ENCODE assay signal across 10 mouse cellular contexts in genomic region chr9:120496691-120497090, GRCm38 (mm10). TPM values are rescaled to one million over a fixed set of nuclear protein-coding genes. Genes with fewer than 3 reads are reported as not detected.
DNase-seq lines count a peak whose midpoint lies in the region; ATAC-seq lines count a peak whose summit lies in the region.
"Had no signal": no experiment of that assay in that cellular context is flagged by ENCODE, and none has a peak within 500 bp of the region (broad histone marks: within the 10 kb centered on the region; RNA-seq: fewer than 3 reads in every experiment).

No protein-coding gene starts in this region.

- no peaks in the 10 kb centered on the region for H3K9me3 ChIP-seq in liver, embryonic 12.5 days (replicated peaks)
- no peaks in the 10 kb centered on the region for H3K9me3 ChIP-seq in embryonic facial prominence, embryonic 11.5 days (replicated peaks; ENCODE audit: control insufficient read depth, low read length)
- H3K9me3 ChIP-seq in stomach, embryonic 16.5 days (replicated peaks; ENCODE audit: control insufficient read depth, low read length), result no peaks in the 10 kb centered on the region
- H3K9me3 ChIP-seq: embryonic facial prominence, embryonic 15.5 days; neural tube, embryonic 13.5 days had no signal

- peaks cover 37% of the 10 kb centered on the region for H3K36me3 ChIP-seq in liver, embryonic 12.5 days
- peaks cover 4% of the 10 kb centered on the region for H3K36me3 ChIP-seq in embryonic facial prominence, embryonic 11.5 days (replicated peaks; ENCODE audit: control insufficient read depth, insufficient read depth, low read depth, low read length)
- peaks cover 17% of the 10 kb centered on the region for H3K36me3 ChIP-seq in stomach, embryonic 16.5 days (ENCODE audit: control insufficient read depth, insufficient read depth, low read length)

- intact Hi-C loops in heart, postnatal 14 days (cut with DNase I), result loop anchor here (1.0 to 10.0 kb wide), 4 partner anchors 62 to 878 kb away; no protein-coding TSS in a partner anchor

- peaks cover 20% of the 10 kb centered on the region for H3K4me1 ChIP-seq in liver, embryonic 12.5 days
- H3K4me1 ChIP-seq in embryonic facial prominence, embryonic 11.5 days (ENCODE audit: control insufficient read depth, insufficient read depth, low read length), result no peaks in the 10 kb centered on the region; the same call in 1 of the 2 replicates
- H3K4me1 ChIP-seq in stomach, embryonic 16.5 days (ENCODE audit: control insufficient read depth, insufficient read depth, low read length), result peaks cover 9% of the 10 kb centered on the region

- no peak overlapping the region for H3K4me2 ChIP-seq in liver, embryonic 12.5 days
- H3K4me2 ChIP-seq in embryonic facial prominence, embryonic 11.5 days (ENCODE audit: low read depth, low read length), result no peak overlapping the region
- no peak overlapping the region for H3K4me2 ChIP-seq in stomach, embryonic 16.5 days (ENCODE audit: low read depth, low read length)
- H3K4me2 ChIP-seq: embryonic facial prominence, embryonic 15.5 days; neural tube, embryonic 13.5 days had no signal

- DNase-seq in liver, result peak; percentile 56
- DNase-seq in adrenal gland, postnatal 10 days, result peak; percentile 81
- peak; percentile 88 for DNase-seq in embryonic facial prominence, embryonic 11.5 days (ENCODE audit: low spot score)
- DNase-seq in heart, postnatal 14 days, result peak; percentile 63 to 80
- peak; percentile 77 to 80 for DNase-seq in layer of hippocampus, postnatal 14 days (ENCODE audit: low spot score in 2 of 2)
- peak; percentile 83 for DNase-seq in mesoderm, embryonic 11.5 days (ENCODE audit: low read depth, low spot score)

- H3K4me3 ChIP-seq in liver, embryonic 12.5 days, result no peak overlapping the region
- H3K4me3 ChIP-seq in embryonic facial prominence, embryonic 11.5 days (ENCODE audit: low read depth, low read length), result no peak overlapping the region
- no peak overlapping the region for H3K4me3 ChIP-seq in stomach, embryonic 16.5 days (replicated peaks; ENCODE audit: low read length)
- H3K4me3 ChIP-seq: embryonic facial prominence, embryonic 15.5 days; neural tube, embryonic 13.5 days had no signal

- H3K27me3 ChIP-seq in liver, embryonic 12.5 days (replicated peaks), result no peaks in the 10 kb centered on the region
- H3K27me3 ChIP-seq in embryonic facial prominence, embryonic 11.5 days (ENCODE audit: control insufficient read depth, insufficient read depth, low read length), result no peaks in the 10 kb centered on the region
- no peaks in the 10 kb centered on the region for H3K27me3 ChIP-seq in stomach, embryonic 16.5 days (ENCODE audit: control insufficient read depth, insufficient read depth, low read length)
- H3K27me3 ChIP-seq: embryonic facial prominence, embryonic 15.5 days; neural tube, embryonic 13.5 days had no signal

- no peak for ATAC-seq in liver, embryonic 12.5 days
- ATAC-seq in embryonic facial prominence, embryonic 11.5 days (replicated peaks; ENCODE audit: insufficient number of reproducible peaks, low FRiP score, low TSS enrichment, low read depth), result no peak
- ATAC-seq in stomach, embryonic 16.5 days (ENCODE audit: insufficient read depth, low FRiP score), result peak; percentile 48; the same call in 1 of the 2 replicates

- WGBS in liver, embryonic 12.5 days (ENCODE audit: insufficient replicate concordance), result 5% methylated on average over 3 of the region's 3 CpGs
- 7% methylated on average over 3 of the region's 3 CpGs for WGBS in embryonic facial prominence, embryonic 11.5 days
- WGBS in stomach, embryonic 16.5 days, result 3% methylated on average over 3 of the region's 3 CpGs

- H3K27ac ChIP-seq in liver, embryonic 12.5 days, result no peak overlapping the region
- no peak overlapping the region for H3K27ac ChIP-seq in embryonic facial prominence, embryonic 11.5 days (replicated peaks; ENCODE audit: low read depth, low read length)
- no peak overlapping the region for H3K27ac ChIP-seq in stomach, embryonic 16.5 days (ENCODE audit: low read length)
- H3K27ac ChIP-seq: embryonic facial prominence, embryonic 15.5 days; neural tube, embryonic 13.5 days had no signal

- no peak overlapping the region for H3K9ac ChIP-seq in liver, embryonic 12.5 days
- no peak overlapping the region for H3K9ac ChIP-seq in embryonic facial prominence, embryonic 11.5 days (replicated peaks; ENCODE audit: low read length)
- H3K9ac ChIP-seq in stomach, embryonic 16.5 days (ENCODE audit: low read length), result no peak overlapping the region
- H3K9ac ChIP-seq: embryonic facial prominence, embryonic 15.5 days; neural tube, embryonic 13.5 days had no signal

RNA-seq across cellular contexts. Expression of gene Eif1b, which starts 4.7 kb away (rescaled TPM):
- 110 and 116 TPM in 2 replicates for polyA plus RNA-seq in liver, embryonic 12.5 days (2016; fragmentation: Nextera tagmentation; extraction: Ambion mirVana)
- 10 to 100 TPM; 46.2 to 51.3 TPM for total RNA-seq in adrenal gland, postnatal 10 days (2021)
- polyA plus RNA-seq in embryonic facial prominence, embryonic 11.5 days (2014; fragmentation: Nextera tagmentation; extraction: Ambion mirVana), result 245 and 261 TPM in 2 replicates
- total RNA-seq in heart, postnatal 14 days (2021), result 10 to 100 TPM; 53.1 to 58.3 TPM
- total RNA-seq in layer of hippocampus, postnatal 14 days (2021), result 100 to 1,000 TPM; 197 to 222 TPM
- polyA plus RNA-seq in stomach, embryonic 16.5 days (2015; fragmentation: Nextera tagmentation; extraction: Ambion mirVana), result 129 and 138 TPM in 2 replicates

RNA-seq across cellular contexts. Expression of gene Entpd3, which starts 42.9 kb away (rescaled TPM):
- polyA plus RNA-seq in liver, embryonic 12.5 days (2016; fragmentation: Nextera tagmentation; extraction: Ambion mirVana), result 0.05 TPM in 1 of 2 replicates, not detected in the other
- 1 to 10 TPM in 1 of 2 experiments, under 1 TPM in 1; 0.87 to 1.1 TPM for total RNA-seq in adrenal gland, postnatal 10 days (2021)
- polyA plus RNA-seq in embryonic facial prominence, embryonic 11.5 days (2014; fragmentation: Nextera tagmentation; extraction: Ambion mirVana), result 0.53 and 1.1 TPM in 2 replicates
- under 1 TPM in 1 of 2 experiments, not detected in 1; 0.24 TPM for total RNA-seq in heart, postnatal 14 days (2021)
- total RNA-seq in layer of hippocampus, postnatal 14 days (2021), result 1 to 10 TPM; 4.7 to 5.1 TPM
- 5.4 and 5.6 TPM in 2 replicates for polyA plus RNA-seq in stomach, embryonic 16.5 days (2015; fragmentation: Nextera tagmentation; extraction: Ambion mirVana)
